Mouse (Mus musculus) gastrocnemius, postnatal 36 days (tissue): ENCODE results near the gene Dbi. TPM values are rescaled to one million over a fixed set of nuclear protein-coding genes. Genes with fewer than 3 reads are reported as not detected.

ENCODE experiments used
- DNase-seq, 2 experiments: peaks; one replicate each; pipeline ENCODE4 v3.0.0; 2022
- intact Hi-C: fragments of 180-260 bp; cut with DNase I; formaldehyde crosslinking; loops from one replicate; pipeline ENCODE4 v1.15.1; 2025
- total RNA-seq, 2 experiments: library from RNA; stranded (reverse); gene quantifications; 2 replicates each; pipeline ENCODE4 v1.2.3; 2021

The Dbi gene
- total RNA-seq, 2 experiments from 2014 or later = 143 to 145 TPM

DNA sequence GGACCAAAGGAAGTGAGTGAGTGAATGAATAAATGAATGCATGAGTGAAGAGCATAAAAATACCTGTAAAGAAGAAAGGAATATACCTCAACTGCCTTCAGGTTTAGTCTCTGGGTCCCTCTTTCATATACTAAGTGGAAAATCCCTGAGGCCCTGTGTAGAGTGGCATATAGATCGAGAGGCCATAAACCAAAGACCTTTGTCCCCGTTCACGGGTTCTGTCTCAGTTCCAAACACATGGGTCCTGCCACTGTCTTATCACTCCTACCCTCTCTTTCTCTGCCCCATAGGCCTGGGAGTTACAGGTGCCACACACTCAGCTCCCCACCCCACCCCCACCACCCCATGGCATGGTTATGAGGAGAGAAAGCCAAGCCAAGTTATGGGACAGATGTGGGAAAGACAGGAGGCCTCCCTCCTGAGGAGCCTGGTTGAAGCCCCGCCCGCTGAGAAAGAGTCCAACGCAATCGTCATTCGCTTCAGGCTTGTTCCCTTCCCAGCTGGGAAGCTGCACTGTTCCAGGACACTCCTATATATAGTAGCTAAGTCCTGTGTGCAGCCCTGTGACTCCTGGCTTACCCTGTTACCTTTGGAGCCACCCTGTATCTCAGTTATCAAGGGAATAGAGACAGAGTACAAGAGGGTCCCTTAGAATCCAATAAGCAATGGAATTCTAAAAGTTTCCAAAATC lies 29.9 kb downstream of the Dbi start:
- intact Hi-C loops = loop anchor here (1.0 kb wide), 1 partner anchor 58 kb away; no protein-coding TSS in a partner anchor
- no peak for DNase-seq

DNA sequence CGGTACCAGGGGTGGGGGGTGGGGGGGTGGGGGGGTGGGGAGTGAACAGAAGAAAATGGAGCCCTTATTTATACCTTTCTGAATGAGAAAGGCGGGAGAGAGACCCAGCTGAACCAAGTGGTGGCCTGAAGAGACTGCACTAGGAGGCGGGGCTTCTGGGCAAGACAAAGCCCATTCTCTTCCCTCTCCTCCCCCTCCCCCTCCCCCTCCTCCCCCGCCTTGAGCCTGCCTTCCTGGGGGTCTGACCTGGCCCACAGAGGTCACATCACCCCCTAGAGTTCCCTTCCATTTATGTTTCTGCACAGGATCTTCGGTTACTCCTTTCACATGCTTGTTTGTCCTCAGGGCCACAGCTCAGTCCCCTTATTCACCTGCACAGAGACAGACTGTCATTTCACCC lies 31.7 kb downstream of the Dbi start:
- DNase-seq = no peak
- intact Hi-C loops = no loop called here

DNA sequence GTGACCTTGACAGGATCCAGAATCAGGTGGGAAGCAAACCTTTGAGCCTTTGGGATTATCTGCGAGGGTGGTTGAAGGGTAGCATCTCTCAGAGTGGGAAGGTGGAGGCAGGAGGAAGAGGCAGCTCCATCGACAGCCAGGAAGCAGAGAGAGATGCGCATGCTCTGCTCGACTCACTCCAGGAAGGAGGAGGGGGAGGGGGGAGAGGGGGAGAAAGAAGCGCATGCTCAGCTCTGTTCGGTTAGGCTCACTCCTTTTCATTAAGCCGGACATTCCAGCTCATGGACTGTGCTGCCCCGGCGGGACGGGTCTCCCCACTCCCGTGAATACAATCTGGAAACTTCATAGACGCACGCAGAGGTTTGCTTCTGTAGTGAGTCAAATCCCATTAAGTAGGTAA lies 34.2 kb downstream of the Dbi start:
- DNase-seq = no peak
- intact Hi-C loops = no loop called here

DNA sequence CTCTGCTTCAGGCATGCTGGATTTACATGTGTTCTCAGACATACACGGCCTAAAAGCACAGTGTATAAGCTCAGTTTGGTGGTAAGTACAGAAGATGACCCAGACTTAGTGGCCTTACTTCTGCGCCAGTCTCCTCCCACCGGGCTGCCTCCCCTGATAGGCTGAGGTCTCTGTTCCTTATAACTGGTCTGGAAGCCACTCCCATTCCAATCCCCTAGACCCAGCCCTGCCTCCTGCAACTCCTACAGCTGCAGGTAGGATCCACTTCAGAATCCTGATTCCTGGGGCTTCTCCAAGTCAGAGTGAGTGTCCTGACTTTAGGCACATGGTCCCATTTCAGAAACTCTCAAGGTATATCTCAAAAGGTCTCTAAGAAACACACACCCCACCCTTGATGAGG lies 35.2 kb downstream of the Dbi start:
- DNase-seq = no peak
- intact Hi-C loops = no loop called here

DNA sequence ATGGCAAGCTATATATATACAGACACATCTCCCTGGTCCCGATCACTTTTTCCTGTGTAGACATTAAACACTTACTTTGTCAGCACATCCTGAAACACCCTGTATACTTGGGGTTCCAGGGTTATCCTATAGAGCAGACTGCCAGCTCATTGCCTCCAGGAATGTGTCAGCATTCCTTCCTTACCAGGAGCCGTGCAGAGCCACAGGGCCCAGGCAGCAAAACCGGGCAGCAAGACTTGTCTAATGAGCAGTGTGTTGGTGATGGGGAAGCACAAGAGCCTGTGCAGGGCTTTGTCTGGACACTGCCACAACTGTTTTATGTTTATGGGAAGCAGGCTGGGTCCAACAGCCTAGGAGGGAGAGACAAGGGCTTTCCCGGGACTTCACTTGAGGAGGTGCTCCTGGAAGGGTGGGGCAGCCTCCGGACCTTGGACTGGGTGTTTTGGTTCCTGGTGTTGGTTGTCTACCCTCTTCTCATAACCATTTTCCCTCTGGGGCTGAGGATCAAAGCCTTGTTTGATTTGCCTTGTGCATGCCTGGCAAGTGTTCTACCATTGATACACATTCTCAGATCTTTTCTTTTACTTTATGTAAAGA lies 36.9 kb downstream of the Dbi start:
- DNase-seq = no peak
- intact Hi-C loops = no loop called here

DNA sequence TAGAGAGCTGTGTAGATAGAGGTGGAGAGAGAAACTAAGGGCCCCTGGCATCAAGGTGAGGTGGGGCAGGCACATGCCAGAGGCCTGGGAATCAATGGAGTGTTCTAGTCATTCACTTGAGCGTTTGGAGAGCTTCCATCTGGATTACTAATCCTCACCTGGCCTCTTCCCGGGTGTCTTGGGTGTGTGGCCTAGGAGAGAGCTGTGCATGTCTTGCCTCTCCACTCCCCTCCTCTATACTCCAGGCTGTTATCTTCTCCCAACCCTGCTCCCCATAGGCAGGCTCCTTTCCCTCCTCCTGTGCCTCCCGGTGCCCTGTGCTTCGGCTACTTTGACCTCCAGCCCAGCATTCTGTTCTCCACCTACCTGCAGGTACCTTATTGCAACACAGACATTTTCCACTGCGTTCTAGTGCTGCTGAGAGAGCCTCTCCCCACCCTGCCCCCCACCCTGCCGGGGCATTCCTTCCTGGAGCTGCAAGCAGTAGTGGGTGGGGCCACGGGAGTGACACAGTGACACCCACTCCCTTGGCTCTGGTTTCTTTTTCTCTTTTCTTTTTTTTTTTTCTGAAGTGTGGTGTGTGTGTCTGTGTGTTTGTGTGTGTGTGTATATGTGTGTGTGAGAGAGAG lies 37.8 kb downstream of the Dbi start:
- DNase-seq = no peak
- intact Hi-C loops = no loop called here

DNA sequence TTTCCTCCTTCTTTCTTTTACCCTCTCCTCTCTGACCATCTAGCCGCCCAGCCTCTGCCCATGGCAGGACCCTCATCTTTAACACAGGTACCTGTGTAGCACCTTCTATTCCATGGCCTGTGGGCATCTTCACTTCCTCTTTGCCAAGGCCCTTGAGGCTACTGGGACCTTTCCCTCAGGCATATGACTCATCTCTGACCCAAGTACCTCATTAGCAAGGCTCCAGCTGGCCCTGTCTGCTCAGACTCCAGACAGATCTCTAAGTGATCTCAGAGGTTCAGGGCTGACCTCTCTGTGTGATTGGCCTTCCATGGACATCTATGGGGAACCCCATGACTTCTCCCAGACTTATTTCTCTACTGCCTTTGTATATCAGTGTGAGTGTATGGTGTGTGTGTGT lies 40.2 kb downstream of the Dbi start:
- DNase-seq = no peak
- intact Hi-C loops = no loop called here

DNA sequence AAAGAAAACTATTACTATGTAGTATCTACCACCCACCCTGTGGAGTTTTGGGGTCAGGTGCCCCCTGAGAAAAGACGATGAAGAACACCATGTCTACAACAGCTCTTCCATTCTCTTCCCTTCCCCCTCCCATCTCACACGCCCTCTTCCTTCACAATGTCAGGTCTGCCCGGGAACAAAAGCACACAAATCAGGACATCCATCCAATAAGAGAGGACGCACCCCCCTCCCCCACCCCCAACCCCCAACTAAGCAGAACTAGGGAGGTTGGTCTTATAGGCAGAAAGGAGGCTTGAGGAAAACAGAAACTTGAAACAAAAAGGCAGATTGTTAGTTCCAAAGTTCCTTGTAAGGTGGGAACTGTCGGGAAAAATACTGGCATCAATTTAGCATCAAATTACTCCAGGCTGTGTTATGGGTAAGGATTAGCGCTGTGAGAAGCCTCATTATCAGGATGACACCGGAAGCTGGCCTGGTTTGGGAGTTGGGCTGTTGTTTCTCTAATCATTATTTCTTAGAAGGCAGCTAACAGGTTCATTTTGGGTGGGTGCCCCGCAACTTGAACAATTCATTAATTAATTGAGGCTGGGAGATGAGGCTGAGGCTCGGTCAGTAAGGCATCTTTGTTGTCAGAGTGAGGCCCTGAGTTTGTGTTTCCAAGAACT lies 43.0 kb downstream of the Dbi start:
- intact Hi-C loops = no loop called here
- no peak for DNase-seq

DNA sequence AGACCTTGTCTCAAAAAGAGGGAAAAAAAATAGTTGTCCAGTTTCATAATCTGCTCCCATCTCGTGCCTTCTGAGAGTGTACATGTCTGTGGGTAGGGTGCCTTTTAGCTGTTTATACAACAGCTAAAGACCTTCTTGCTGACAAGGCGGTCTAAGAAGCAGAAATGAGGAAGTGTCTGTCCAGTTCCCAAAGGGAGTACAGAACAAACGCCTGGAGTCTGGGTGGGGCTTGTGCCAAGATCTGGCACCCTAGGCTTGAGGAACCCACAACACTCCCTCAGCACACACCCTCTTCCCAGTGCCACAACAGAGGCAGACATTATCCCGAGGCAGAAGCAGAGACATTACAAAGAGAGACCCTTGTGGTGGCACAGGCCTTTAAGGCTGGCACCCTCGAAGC lies 45.4 kb downstream of the Dbi start:
- intact Hi-C loops = no loop called here
- DNase-seq = no peak

DNA sequence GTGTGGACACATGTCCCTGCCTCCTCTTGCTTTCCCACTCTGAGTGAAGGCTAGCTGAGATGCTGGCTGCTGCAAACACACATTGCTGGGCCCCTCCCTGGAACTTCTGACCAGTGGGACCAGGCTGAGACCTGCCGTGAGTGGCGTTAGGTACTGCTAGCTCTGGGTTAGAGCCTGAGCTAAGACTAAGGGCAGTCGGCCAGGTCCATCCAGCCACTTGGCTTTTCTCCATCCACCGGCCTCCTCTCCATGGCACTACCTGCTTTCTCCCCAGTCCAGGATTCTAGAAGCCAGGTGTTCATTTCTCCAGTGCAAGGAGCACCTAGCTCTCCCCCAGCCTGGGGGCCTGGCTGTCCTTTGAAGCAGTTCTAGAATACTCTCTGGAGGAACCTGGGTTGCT lies 45.9 kb downstream of the Dbi start:
- intact Hi-C loops = no loop called here
- DNase-seq = no peak

DNA sequence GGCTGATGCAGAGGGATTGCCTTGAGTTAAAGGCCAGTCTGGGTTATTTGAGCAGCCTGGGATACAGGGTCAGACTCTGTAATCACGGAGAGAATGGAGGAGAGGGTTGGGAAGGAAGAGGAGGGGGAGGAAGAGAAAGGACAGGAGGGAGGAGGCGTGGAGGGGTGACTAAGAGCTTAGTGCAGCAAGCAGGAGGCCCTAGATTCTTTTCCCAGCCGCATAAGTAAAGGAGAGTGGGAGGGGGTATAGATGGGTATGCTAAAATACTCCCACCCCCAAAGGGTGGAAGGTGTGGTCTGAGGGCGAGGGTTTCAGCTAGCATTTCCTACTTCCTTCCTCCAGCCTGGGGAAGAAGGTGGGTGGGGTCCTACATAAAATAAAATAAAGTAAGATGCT lies 46.6 kb downstream of the Dbi start:
- intact Hi-C loops = no loop called here
- DNase-seq = no peak

DNA sequence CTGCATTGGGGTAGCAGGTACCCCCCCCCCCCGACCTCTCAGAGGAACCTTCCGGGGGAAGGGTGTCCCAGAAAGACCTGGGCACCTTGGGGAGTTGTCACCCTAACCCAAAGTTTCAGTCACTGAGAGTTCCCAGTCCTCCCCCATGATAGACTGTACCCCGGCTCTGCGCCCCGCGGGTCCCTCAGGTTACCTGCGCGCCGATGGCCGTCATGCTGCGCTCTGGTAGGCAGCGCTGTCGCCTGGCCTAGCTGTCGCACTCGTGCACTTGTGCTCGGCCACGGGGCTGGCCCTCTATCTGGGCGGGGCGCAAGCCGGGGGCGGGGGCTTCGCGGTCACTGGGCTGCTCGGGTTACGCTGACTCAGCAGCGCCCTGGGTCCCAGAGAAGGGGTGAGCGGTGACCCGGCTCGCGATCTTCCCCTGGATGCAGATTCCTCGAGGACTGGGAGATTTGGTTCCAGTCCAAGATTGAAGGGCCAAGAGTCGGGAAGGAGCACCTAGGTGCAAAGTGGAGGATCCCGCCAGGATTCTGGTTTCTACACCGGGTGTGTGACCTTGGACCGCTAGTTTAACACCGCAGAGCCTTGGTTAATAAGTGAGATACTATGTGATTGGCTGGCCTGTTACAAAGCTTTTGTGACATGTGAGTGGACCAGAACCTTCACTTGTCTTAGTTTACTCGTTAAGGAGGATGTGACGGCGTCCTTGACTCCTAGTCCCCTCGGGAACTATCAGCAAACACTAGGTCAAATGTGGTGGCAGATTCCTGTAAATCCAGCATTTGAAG lies 47.2 kb downstream of the Dbi start, which contains the start of gene Tmem37:
Gene Tmem37, minus strand, starts transcription at position 556 of the 788 bp plus-strand sequence.
- peak; percentile 59 to 61 for DNase-seq
- intact Hi-C loops = no loop called here

DNA sequence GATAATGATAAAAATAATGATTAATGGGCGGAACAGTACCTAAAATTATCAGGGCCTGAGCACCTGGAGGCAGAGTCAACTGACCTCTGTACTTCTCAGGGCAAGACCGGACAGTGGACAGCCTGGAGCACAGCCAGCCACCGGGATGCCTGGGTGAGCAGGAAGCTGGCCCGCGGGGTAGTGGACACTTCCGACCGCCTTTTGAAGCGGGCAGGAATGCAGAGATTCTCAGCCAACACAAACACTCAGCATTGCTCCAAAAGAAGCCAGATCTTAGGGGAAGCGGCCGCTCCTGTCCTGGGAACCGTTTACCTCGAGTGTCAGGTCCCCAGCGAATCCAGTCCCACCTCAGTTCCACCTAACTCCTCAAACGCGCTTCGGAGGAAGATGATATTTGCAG lies 48.0 kb downstream of the Dbi start:
- intact Hi-C loops = no loop called here
- peak; percentile 13 to 28 for DNase-seq

DNA sequence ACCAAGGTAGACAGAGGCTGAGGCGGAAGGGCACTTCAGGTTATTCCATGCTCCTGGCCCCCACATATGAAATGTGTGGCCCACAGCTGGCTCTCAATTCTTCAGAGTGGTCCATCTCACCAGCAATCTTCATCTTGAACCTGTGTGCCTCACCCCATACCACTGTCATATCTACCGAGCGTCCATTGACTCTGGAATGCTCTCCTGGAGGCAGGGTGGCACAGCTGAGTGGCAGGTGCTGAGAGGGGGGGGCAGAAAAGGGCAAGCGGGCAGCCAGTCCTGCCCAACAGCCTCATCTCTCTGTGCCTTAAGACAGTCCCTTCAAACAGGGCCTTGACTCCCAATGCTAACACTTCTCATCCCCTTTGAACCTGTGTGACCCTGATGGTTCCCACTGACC lies 49.7 kb downstream of the Dbi start:
- intact Hi-C loops = no loop called here

DNA sequence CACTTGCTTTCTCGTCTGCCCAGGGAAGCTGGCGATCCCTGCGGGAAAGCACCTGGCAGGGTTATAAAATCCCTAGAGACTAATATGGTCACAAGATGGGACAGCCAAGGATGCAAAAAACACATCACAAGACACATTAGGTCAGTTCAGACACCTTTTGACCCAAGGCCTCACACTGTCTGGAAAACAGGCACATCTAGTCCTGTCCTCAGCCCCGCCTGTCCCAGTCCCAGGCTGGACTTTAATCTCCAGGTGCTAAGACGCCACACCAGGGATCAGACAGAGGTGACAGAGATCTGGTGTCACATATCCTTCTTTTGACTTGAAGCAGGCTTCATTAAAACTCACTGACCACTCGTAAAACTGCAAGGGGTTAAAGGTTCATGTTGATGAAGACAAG lies 50.7 kb downstream of the Dbi start:
- no peak for DNase-seq
- intact Hi-C loops = no loop called here

More for the DNA sequence above, 49.7 kb downstream of the Dbi start:
- no peak for DNase-seq

DNA sequence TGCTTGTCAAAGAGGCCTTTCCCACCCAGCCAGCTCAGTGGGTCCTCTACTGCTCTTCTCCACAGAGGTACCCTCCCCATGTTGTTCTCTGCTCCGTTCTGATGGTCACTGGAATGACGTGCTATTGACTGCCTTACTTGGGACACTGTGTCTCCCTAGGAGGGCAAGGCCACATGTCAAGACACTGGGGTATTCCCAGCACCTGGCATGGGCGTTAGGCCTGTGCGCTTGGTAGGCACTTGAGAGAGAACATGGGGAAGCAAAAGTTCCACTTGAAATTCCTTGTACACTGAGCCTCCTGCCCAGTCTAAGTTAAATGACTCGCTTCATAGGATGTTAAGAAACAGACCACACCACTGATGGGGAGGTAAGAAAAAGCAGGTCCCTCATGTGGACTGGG lies 51.8 kb downstream of the Dbi start:
- DNase-seq = no peak
- intact Hi-C loops = no loop called here

DNA sequence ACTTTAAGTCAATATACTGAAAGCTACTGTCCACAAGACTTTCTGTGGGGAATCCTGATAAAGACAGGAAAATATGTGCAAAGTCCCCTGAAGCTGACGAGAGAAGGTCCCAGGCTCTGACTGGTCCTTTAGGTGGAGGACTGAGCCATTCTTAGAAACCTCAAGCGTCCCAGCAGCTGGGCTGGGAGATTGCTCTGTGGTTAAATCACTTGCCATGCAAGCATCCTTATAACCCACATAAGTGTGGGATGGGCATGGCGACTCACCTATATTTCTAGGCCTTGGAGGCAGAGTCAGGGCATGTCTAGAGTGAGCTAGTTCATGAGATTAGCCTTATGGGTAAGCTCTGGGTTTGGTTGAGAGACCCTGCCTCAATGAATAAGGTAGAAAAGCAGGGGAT lies 54.3 kb downstream of the Dbi start:
- intact Hi-C loops = no loop called here
- DNase-seq = no peak

DNA sequence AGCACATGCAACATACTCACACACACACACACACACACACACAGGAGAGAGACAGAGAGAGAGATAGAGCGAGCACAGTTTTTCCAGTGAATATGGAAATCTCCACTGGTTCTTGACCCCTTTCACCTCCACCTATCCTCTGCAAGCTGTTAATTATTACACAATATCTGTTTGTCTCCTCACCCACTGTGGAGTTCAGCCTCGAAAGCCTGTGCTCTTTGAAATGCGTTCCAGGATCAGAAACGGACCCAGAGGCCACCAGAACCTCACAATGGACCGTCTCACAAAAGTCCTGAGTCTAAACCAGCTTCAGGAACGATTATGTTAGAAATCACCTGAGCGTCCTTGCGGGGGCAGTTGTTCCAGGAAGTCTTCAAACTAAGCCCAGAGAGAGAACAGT lies 54.7 kb downstream of the Dbi start:
- intact Hi-C loops = no loop called here
- no peak for DNase-seq

DNA sequence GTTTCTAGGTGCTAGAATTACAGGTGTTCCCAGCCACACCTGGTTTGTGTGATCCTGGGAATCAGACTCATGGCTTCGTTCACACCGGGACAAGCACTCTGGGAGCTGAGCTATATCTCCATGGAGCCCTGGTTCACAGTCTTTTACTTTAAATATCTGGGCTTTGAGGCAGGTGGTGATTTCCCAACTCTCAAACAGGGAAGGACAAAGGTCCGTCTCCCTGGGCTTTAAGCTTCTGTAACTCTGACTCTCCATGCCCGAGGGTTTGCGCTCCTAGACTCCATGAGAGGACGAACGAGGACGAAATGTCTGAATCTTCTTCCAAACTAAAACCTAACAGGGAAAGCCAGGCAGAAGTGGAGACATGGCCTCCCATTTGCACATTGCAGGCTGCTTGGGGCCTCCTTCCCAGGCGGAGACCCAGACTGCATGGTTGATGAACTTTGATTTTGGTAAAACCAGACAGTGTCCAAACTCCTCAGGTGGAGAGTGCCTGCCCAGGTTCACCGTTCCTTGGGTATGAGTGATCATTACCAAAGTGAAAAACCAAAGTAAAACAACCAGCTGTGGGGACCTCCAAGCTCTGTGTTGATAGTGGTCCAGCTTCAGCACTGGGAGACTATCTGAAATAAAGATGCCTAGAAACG lies 56.7 kb downstream of the Dbi start:
- intact Hi-C loops = no loop called here
- DNase-seq = no peak
